Mouse (Mus musculus) embryonic stem cell, embryonic (primary cell): ENCODE measurements around the gene Fam81b.

Source experiments
- CTCF ChIA-PET, 4 experiments: fragments of 300-600 bp in 2 of 4; fragments of 350-600 bp in 2 of 4; sonication (Branson Sonifier 250); formaldehyde crosslinking; loops; one replicate each; lab custom pipeline; 2022; ENCODE audit warnings: inconsistent platforms in 2 of 4; lab: Charles Lee
- POLR2A ChIA-PET, 4 experiments: fragments of 300-600 bp in 2 of 4; fragments of 350-600 bp in 2 of 4; sonication (Branson Sonifier 250); formaldehyde crosslinking; loops; one replicate each; lab custom pipeline; 2022; ENCODE audit warnings: antibody characterized with exemption in 4 of 4, inconsistent platforms in 1 of 4; lab: Charles Lee

Gene Fam81b

DNA sequence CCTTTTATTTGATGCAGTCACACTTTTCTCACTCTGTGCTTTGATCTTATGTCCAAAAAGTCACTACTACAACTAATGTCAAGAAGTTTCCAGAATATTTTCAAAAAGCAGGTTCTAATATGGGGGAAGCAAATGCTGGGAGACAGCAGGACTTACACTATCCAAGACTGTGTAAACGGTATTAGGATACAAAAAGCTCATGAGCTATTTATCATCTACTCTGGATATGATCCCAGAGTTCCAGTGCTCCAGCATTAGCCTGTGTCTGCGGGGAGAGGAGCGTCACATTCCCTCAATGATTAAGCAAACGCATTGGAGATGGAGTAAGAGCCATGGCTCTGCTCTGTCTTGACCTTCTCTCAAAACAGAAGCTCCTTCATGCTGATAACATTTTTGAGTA, 104.9 kb downstream of the Fam81b start:
- ChIA-PET CTCF (no interaction called here), POLR2A (interaction anchor here in 1 of 4 experiments (1.1 kb wide), 2 partner anchors 11 to 15 kb away, joined by 3 read pairs; no protein-coding TSS in a partner anchor)

GRCm38 (mm10) chr13:76197297-76197848, 107.5 kb downstream of the Fam81b start:
- ChIA-PET POLR2A (no interaction called here), CTCF (no interaction called here)

DNA sequence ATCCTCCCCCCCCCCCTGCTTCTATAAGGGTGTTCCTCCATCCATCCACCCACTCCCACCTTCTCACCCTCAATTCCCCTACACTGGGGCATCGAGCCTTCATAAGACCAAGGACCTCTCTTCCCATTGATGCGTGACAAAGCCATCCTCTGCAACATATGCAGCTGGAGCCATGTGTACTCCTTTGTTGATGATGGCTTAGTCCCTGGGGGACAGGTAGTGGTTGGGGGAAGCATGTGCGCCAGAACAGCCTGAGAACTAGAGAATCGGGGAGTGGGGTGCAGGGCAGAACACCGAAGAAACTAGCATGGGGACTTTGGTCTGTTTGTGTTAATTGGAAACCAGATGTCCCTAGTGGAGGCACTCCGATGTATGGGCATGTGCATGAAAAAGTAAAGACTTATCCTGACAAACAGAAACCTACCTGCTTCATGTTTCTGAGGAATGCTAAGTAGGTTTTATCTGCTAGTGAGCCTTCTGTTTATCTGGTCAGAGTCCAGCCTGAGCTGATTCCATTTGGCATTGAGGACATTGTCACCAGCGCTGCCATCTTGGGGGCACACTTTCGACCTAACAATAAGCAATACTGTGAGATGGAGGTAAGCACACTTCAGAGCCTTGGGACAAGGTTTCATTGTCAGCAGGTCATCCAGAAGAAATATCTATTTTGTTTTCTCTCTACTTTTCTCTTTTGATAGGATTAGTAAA, 109.3 kb downstream of the Fam81b start:
- ChIA-PET POLR2A (no interaction called here), CTCF (no interaction called here)

- ChIA-PET POLR2A (no interaction called here), CTCF (no interaction called here)
Measured at GRCm38 (mm10) chr13:76194937-76195336, 109.9 kb downstream of the Fam81b start.

- ChIA-PET CTCF (no interaction called here), POLR2A (interaction anchor here in 1 of 4 experiments (1.1 to 2.8 kb wide), 2 partner anchors 10 to 18 kb away, joined by 3 to 6 read pairs; no protein-coding TSS in a partner anchor)
Measured at GRCm38 (mm10) chr13:76190273-76190672, 114.6 kb downstream of the Fam81b start.

GRCm38 (mm10) chr13:76189190-76189589, 115.7 kb downstream of the Fam81b start:
- ChIA-PET CTCF (no interaction called here), POLR2A (interaction anchor here in 1 of 4 experiments (1.1 kb wide), 1 partner anchor 17 kb away, joined by 3 read pairs; no protein-coding TSS in a partner anchor)

GRCm38 (mm10) chr13:76187651-76188050, 117.2 kb downstream of the Fam81b start:
- ChIA-PET CTCF (no interaction called here), POLR2A (no interaction called here)

GRCm38 (mm10) chr13:76178700-76179099, 126.2 kb downstream of the Fam81b start:
- CTCF ChIA-PET, result no interaction called here
- POLR2A ChIA-PET, result no interaction called here

DNA sequence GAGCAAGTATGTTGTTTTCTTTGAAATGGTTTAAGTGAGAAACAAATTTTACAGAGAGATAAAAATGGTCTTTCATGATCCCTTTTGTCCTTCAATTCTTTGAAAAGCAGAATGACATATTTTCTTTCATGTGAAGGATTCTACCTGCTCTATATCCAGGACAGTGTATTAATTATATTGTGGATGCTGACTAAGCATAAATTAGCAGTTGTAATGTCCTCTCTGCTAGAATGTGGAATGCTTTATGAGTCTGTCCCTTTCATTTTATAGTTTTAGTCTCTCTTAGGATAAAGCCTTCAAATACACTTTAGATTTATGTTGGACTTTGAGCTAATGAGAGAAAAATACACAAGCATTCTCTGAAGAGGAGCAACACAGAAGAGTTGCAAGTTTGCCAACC, 130.6 kb downstream of the Fam81b start:
- ChIA-PET CTCF (no interaction called here), POLR2A (no interaction called here)

DNA sequence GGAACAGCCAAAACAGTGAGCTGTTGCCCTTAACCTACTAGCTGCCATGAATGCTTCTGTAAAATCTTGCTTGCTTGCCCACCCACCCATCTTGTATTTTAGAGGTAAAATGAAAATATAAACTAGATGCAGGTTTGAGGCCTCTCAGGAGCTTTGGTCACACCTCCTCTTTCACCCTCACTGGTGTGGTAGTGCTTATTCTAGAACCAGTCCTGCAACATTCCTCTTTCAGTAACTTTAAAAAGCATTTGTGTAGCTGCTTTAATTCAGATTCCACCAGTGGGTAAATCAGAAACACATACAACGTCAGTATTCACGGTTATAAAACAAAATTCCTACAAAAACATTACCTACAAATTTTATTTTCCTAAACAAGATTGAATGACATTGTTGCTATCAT, 144.3 kb downstream of the Fam81b start:
- POLR2A ChIA-PET, result no interaction called here
- CTCF ChIA-PET, result no interaction called here

- ChIA-PET CTCF (no interaction called here), POLR2A (no interaction called here)
Measured at GRCm38 (mm10) chr13:76157508-76157907, 147.4 kb downstream of the Fam81b start.

DNA sequence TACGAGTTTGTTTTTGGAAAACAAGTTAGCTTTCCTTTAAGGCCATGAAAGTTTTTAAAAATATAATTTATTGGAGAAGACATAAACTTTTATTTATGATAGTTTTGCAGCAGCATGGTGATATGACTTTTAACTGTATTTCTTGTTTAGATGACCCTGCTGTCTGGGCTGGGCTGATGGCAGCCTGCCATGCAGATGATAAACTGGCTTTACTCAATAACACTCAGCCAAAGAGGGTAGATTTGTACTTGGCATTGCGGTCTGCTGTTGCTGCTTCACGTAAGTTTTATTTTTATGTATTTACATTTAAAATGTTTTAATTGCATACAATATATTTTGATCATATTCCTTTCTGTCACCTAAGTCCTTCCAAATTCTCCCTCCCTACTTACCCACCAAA, 147.8 kb downstream of the Fam81b start:
- CTCF ChIA-PET, result no interaction called here
- POLR2A ChIA-PET, result no interaction called here
